Comparison of ENCODE assay signal across 14 mouse cellular contexts in genomic region chr2:18229279-18229678, GRCm38 (mm10).
DNase-seq lines count a peak whose midpoint lies in the region; ATAC-seq and TF ChIP-seq lines count a peak whose summit lies in the region.
"Had no signal": no experiment of that assay in that cellular context is flagged by ENCODE, and none has a peak within 500 bp of the region (broad histone marks: within the 10 kb centered on the region; RNA-seq: fewer than 3 reads in every experiment).

No protein-coding gene starts in this region.

- H3K27me3 ChIP-seq in cerebellum, adult 2 months (ENCODE audit: control insufficient read depth, insufficient read depth, low read length) = no peaks in the 10 kb centered on the region
- H3K27me3 ChIP-seq in embryonic facial prominence, embryonic 14.5 days (replicated peaks; ENCODE audit: control insufficient read depth, insufficient read depth, low read length) = no peaks in the 10 kb centered on the region
- H3K27me3 ChIP-seq: forebrain, embryonic 13.5 days; heart, embryonic 13.5 days; Patski had no signal

- no peak overlapping the region for H3K4me3 ChIP-seq in cerebellum, adult 2 months (replicated peaks; ENCODE audit: insufficient read depth, low read depth, low read length)
- no peak overlapping the region for H3K4me3 ChIP-seq in embryonic facial prominence, embryonic 14.5 days (ENCODE audit: low read depth, low read length)
- H3K4me3 ChIP-seq in left cerebral cortex, adult 2 months = no peak overlapping the region
- H3K4me3 ChIP-seq: forebrain, embryonic 13.5 days; heart, embryonic 13.5 days had no signal

- intact Hi-C loops in left cerebral cortex, adult 2 months (cut with DNase I) = no loop called here

- H3K36me3 ChIP-seq in embryonic facial prominence, embryonic 14.5 days (ENCODE audit: control insufficient read depth, insufficient read depth, low read length) = no peaks in the 10 kb centered on the region

- no peak overlapping the region for H3K9ac ChIP-seq in embryonic facial prominence, embryonic 14.5 days (ENCODE audit: low read depth, low read length)
- H3K9ac ChIP-seq: forebrain, embryonic 13.5 days; heart, embryonic 13.5 days had no signal

- no peak overlapping the region for H3K27ac ChIP-seq in cerebellum, adult 2 months (ENCODE audit: insufficient read depth, low read length)
- no peak overlapping the region for H3K27ac ChIP-seq in embryonic facial prominence, embryonic 14.5 days (replicated peaks; ENCODE audit: low read depth, low read length)
- H3K27ac ChIP-seq in left cerebral cortex, adult 2 months = no peak overlapping the region
- H3K27ac ChIP-seq: forebrain, embryonic 13.5 days; heart, embryonic 13.5 days had no signal

- no peak overlapping the region for H3K4me2 ChIP-seq in embryonic facial prominence, embryonic 14.5 days (ENCODE audit: low read depth, low read length)
- H3K4me2 ChIP-seq: forebrain, embryonic 13.5 days; heart, embryonic 13.5 days had no signal

- 35% methylated on average over 2 of the region's 2 CpGs for WGBS in cerebellum, adult 2 months
- WGBS in embryonic facial prominence, embryonic 14.5 days = 7% methylated on average over 2 of the region's 2 CpGs

- peak; percentile 22 to 31 for DNase-seq in cerebellum, adult 2 months
- no peak for DNase-seq in cerebellum, postnatal 10 days
- DNase-seq in 3T3-L1 (ENCODE audit: low read depth, low spot score) = peak; percentile 13
- peak; percentile 24 for DNase-seq in embryonic facial prominence, embryonic 14.5 days (ENCODE audit: low spot score)
- DNase-seq in kidney, postnatal 10 days = peak; percentile 49
- no peak for DNase-seq in left cerebral cortex, adult 2 months (ENCODE audit: extremely low spot score in 1 of 2, low spot score in 2 of 2)
- DNase-seq in retina, embryonic 14.5 days (ENCODE audit: low spot score) = no peak
- DNase-seq: lung, postnatal 10 days had no signal

- ATAC-seq in embryonic facial prominence, embryonic 14.5 days (ENCODE audit: low read depth) = no peak
- no peak for ATAC-seq in megakaryocyte, adult 5-6 weeks (ENCODE audit: poor library complexity, severe bottlenecking)
- ATAC-seq: forebrain, embryonic 13.5 days; intestine, embryonic 16.5 days; midbrain, embryonic 16.5 days; Patski had no signal

- no peak for TF ChIP-seq POLR2A in cerebellum, adult 2 months (IDR thresholded peaks at IDR 0.05; ENCODE audit: borderline replicate concordance, insufficient read depth, low read length)

- TF ChIP-seq CTCF in cerebellum, adult 2 months (IDR thresholded peaks at IDR 0.05; ENCODE audit: borderline replicate concordance, insufficient read depth, low read depth, low read length) = no peak
- TF ChIP-seq CTCF in left cerebral cortex, adult 2 months (IDR thresholded peaks at IDR 0.05) = no peak

- H3K9me3 ChIP-seq in embryonic facial prominence, embryonic 14.5 days (ENCODE audit: control insufficient read depth, low read length) = no peaks in the 10 kb centered on the region
- H3K9me3 ChIP-seq: forebrain, embryonic 13.5 days; heart, embryonic 13.5 days had no signal

- no peaks in the 10 kb centered on the region for H3K4me1 ChIP-seq in cerebellum, adult 2 months (ENCODE audit: control insufficient read depth, insufficient read depth, low read length)
- H3K4me1 ChIP-seq in embryonic facial prominence, embryonic 14.5 days (ENCODE audit: control insufficient read depth, insufficient read depth, low read length) = no peaks in the 10 kb centered on the region; the same call in 1 of the 2 replicates

Comparison
In these comparisons a context has a peak if more than half of its experiments do, and no peak if none do; other contexts are left out.
1. DNase-seq: peak in cerebellum, adult 2 months (2 of 2), 3T3-L1 (single experiment), embryonic facial prominence, embryonic 14.5 days (single experiment) and kidney, postnatal 10 days (single experiment); none in cerebellum, postnatal 10 days (0 of 2), left cerebral cortex, adult 2 months (0 of 2) and retina, embryonic 14.5 days (single experiment).